Mouse (Mus musculus) G1E (cell line): Measurements from ENCODE around the gene Zfp839.

Source experiments
- CTCF ChIP-seq: IDR thresholded peaks from 2 replicates; pipeline ENCODE4 v1.5.1; 2012; ENCODE audit warnings: low read depth, low read length, inconsistent platforms, mixed read lengths
- GATA1 ChIP-seq: IDR thresholded peaks from 2 replicates; pipeline ENCODE4 v1.6.1; 2012; ENCODE audit warnings: borderline replicate concordance, low read length, inconsistent platforms, mixed read lengths

DNA sequence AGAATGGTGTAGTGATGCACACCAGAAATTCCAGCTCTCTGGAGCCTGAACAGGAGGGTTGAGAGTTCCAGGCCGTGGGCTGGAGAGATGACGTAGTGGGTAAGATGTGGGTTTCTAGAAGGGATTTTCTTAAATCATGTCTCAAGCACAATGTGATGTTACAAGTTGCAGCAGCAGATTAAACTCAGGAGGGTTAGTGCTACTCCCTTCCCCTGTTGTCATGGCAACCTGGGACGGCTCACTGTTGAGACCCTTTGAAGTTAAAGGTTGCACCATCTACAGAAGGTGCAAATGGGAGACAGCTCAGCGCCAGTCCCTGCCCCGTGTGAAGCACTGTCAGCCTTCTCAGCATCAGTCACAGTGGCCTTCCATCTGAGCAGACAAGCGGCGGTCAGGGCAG, 11.2 kb downstream of the Zfp839 start:
- TF ChIP-seq CTCF (no peak), GATA1 (no peak)
